ENCODE assay signal across 17 mouse cellular contexts in genomic region chr3:26793334-26794101, GRCm38 (mm10).
DNase-seq lines count a peak whose midpoint lies in the region; ATAC-seq and TF ChIP-seq lines count a peak whose summit lies in the region.
"Had no signal": no experiment of that assay in that cellular context is flagged by ENCODE, and none has a peak within 500 bp of the region (broad histone marks: within the 10 kb centered on the region; RNA-seq: fewer than 3 reads in every experiment).

No protein-coding gene starts in this region.

- no peaks in the 10 kb centered on the region for H3K4me1 ChIP-seq in heart, embryonic 12.5 days (replicated peaks)
- peaks cover 16% of the 10 kb centered on the region for H3K4me1 ChIP-seq in midbrain, embryonic 10.5 days
- peaks cover 7% of the 10 kb centered on the region; the same call in 1 of the 2 replicates for H3K4me1 ChIP-seq in midbrain, embryonic 15.5 days
- no peaks in the 10 kb centered on the region for H3K4me1 ChIP-seq in stomach, postnatal 0 days (replicated peaks; ENCODE audit: control insufficient read depth, insufficient read depth)
- H3K4me1 ChIP-seq: limb, embryonic 13.5 days; lung, embryonic 15.5 days had no signal

- TF ChIP-seq EP300 in stomach, postnatal 0 days (optimal IDR thresholded peaks at IDR 0.05): no peak

- ATAC-seq in heart, embryonic 12.5 days (ENCODE audit: insufficient number of reproducible peaks, low FRiP score): no peak
- ATAC-seq in midbrain, embryonic 15.5 days (replicated peaks): no peak
- peak; percentile 65 for ATAC-seq in stomach, postnatal 0 days (ENCODE audit: low FRiP score, low TSS enrichment)

- H3K27me3 ChIP-seq in heart, embryonic 12.5 days (replicated peaks): no peaks in the 10 kb centered on the region
- no peaks in the 10 kb centered on the region for H3K27me3 ChIP-seq in midbrain, embryonic 10.5 days (ENCODE audit: low read depth, poor library complexity, severe bottlenecking)
- no peaks in the 10 kb centered on the region for H3K27me3 ChIP-seq in midbrain, embryonic 15.5 days (replicated peaks)
- H3K27me3 ChIP-seq in stomach, postnatal 0 days (ENCODE audit: control insufficient read depth, insufficient read depth, low read length): no peaks in the 10 kb centered on the region
- H3K27me3 ChIP-seq: CH12.LX; hindbrain, embryonic 12.5 days; limb, embryonic 13.5 days; lung, embryonic 15.5 days had no signal

- no peak overlapping the region for H3K4me3 ChIP-seq in heart, embryonic 12.5 days
- H3K4me3 ChIP-seq in midbrain, embryonic 10.5 days: no peak overlapping the region
- H3K4me3 ChIP-seq in midbrain, embryonic 15.5 days: no peak overlapping the region
- H3K4me3 ChIP-seq in stomach, postnatal 0 days (ENCODE audit: low read depth, low read length): no peak overlapping the region
- H3K4me3 ChIP-seq: hindbrain, embryonic 12.5 days; limb, embryonic 13.5 days; lung, embryonic 15.5 days had no signal

- TF ChIP-seq CTCF in stomach, postnatal 0 days (IDR thresholded peaks at IDR 0.05; ENCODE audit: low read depth): peak; percentile 30

- no peak overlapping the region for H3K9ac ChIP-seq in heart, embryonic 12.5 days
- no peak overlapping the region for H3K9ac ChIP-seq in midbrain, embryonic 15.5 days
- no peak overlapping the region for H3K9ac ChIP-seq in stomach, postnatal 0 days (ENCODE audit: low read length)
- H3K9ac ChIP-seq: hindbrain, embryonic 12.5 days; limb, embryonic 13.5 days; liver, embryonic 14.5 days; lung, embryonic 15.5 days had no signal

- H3K36me3 ChIP-seq in heart, embryonic 12.5 days: no peaks in the 10 kb centered on the region
- H3K36me3 ChIP-seq in midbrain, embryonic 10.5 days: no peaks in the 10 kb centered on the region
- H3K36me3 ChIP-seq in midbrain, embryonic 15.5 days (replicated peaks): no peaks in the 10 kb centered on the region
- H3K36me3 ChIP-seq in stomach, postnatal 0 days (ENCODE audit: control insufficient read depth, insufficient read depth, low read length): no peaks in the 10 kb centered on the region
- H3K36me3 ChIP-seq: hindbrain, embryonic 12.5 days; limb, embryonic 13.5 days; lung, embryonic 15.5 days had no signal

- 72% methylated on average over 12 of the region's 12 CpGs for WGBS in heart, embryonic 12.5 days
- 85% methylated on average over 12 of the region's 12 CpGs for WGBS in midbrain, embryonic 10.5 days
- 80% methylated on average over 12 of the region's 12 CpGs for whole genome bisulfite sequencing in midbrain, embryonic 15.5 days
- WGBS in stomach, postnatal 0 days: 58% methylated on average over 12 of the region's 12 CpGs

- DNase-seq in heart, adult 11 months: peak; percentile 77
- peak; percentile 13 for DNase-seq in midbrain, embryonic 10.5 days (ENCODE audit: low spot score)
- peak; percentile 57 for DNase-seq in brain, adult 2 months (ENCODE audit: low read depth, low spot score)
- DNase-seq in stomach, postnatal 0 days (ENCODE audit: low spot score): peak; percentile 24
- DNase-seq in gastrocnemius, postnatal 4 days (ENCODE audit: low spot score in 2 of 2): no peak
- DNase-seq: cerebellum, adult 9-10 months; gastrocnemius, postnatal 14 days; kidney, adult 8-10 months; kidney, postnatal 25 days; thymus, adult 18-20 months had no signal

- H3K27ac ChIP-seq in heart, embryonic 12.5 days (ENCODE audit: poor library complexity, severe bottlenecking): no peak overlapping the region
- H3K27ac ChIP-seq in midbrain, embryonic 10.5 days (replicated peaks): no peak overlapping the region
- no peak overlapping the region for H3K27ac ChIP-seq in midbrain, embryonic 15.5 days
- no peak overlapping the region for H3K27ac ChIP-seq in stomach, postnatal 0 days (replicated peaks)
- H3K27ac ChIP-seq: hindbrain, embryonic 12.5 days; limb, embryonic 13.5 days; liver, embryonic 14.5 days; lung, embryonic 15.5 days had no signal

- no peaks in the 10 kb centered on the region for H3K9me3 ChIP-seq in heart, embryonic 12.5 days (replicated peaks)
- H3K9me3 ChIP-seq in midbrain, embryonic 10.5 days (replicated peaks): no peaks in the 10 kb centered on the region
- H3K9me3 ChIP-seq in midbrain, embryonic 15.5 days: no peaks in the 10 kb centered on the region
- no peaks in the 10 kb centered on the region for H3K9me3 ChIP-seq in stomach, postnatal 0 days (ENCODE audit: control insufficient read depth, low read length)
- H3K9me3 ChIP-seq: hindbrain, embryonic 12.5 days; limb, embryonic 13.5 days; lung, embryonic 15.5 days had no signal

- H3K4me2 ChIP-seq in heart, embryonic 12.5 days: no peak overlapping the region
- H3K4me2 ChIP-seq in midbrain, embryonic 15.5 days: no peak overlapping the region
- no peak overlapping the region for H3K4me2 ChIP-seq in stomach, postnatal 0 days (replicated peaks; ENCODE audit: low read depth)
- H3K4me2 ChIP-seq: hindbrain, embryonic 12.5 days; limb, embryonic 13.5 days; lung, embryonic 15.5 days had no signal

Comparison
In these comparisons a context has a peak if more than half of its experiments do, and no peak if none do; other contexts are left out.
1. DNase-seq: peak in heart, adult 11 months (single experiment), midbrain, embryonic 10.5 days (single experiment), brain, adult 2 months (single experiment) and stomach, postnatal 0 days (single experiment); none in gastrocnemius, postnatal 4 days (0 of 2).